Mouse (Mus musculus): ENCODE measurements around the gene Bzw2.
A peak's percentile ranks its signal among the peaks of the same experiment; 100 is the strongest.
"Not testable (repeated sequence)": the region's sequence is repeated elsewhere in the genome, so short reads cannot be mapped to it uniquely, and the experiment has no call there.

The Bzw2 gene

DNA sequence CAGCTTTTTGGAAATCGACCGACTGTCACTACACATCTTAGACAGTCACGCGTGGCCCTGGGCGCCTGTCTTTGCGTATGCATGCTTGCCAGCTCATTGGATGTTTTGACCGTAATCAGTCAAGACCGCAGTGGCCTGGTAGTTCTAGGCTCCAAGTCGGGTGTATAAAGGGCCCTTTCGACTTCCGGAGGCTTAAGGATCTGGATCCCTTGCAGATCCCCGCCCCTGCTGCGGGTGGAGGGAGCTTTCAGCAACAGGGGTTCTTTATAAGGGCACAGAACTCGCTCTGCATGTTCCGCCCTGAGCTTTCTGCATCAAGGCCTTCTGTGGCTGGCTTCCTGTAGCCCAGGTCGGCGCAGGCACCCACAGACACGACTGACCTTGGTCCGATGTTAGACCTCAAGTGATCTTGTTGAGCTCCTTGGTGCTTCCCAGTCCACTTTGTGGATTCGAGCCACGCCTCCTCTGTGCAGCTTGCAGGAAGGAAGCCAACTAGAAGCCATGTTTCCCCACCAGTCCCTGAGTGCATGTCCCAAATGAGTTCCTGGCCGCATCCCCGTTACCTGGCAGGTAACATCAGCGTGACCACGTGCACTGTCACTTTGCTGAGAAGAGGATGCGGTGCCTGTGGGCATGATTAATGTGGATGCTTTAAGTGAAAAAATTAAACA is at the start of gene Bzw2:
Gene Bzw2, minus strand, starts transcription at position 443 of the 671 bp plus-strand sequence.
- DNase-seq, result peak; percentile 77

DNA sequence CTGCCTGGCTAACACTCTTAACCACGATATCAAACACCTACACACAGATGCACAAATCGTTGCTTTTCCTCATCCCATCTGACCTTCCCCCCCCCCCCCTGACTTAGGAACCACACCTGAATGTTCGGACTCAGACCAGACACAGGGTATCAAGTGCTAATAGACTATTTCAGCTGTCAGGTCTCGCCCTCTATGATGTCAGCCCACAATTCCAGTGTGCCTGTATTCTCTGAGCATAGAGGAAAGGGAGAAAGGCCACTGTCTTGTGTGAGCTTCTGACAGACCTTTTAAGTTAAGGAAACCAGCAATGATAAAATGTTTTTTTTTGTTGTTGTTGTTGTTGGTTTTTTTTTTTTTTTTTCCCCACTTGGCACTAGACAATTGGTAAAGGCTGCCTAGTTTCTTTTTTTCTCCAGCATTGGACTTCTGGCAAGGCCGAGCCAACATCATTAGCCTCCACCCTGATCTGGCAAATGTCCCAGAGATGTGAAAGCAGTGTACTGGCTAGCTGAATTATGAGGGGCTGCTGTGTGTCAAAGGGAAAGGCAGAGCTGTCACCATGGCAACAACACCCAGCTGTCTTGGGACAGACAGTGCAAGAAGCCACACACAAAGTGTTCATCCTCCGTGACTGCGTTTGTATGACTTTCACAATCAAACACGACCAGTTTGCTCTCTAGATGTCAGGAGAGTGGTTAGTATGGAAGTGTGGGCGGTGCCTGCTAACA is 49.4 kb upstream of the Bzw2 start:
- peak; percentile 78 for DNase-seq

DNA sequence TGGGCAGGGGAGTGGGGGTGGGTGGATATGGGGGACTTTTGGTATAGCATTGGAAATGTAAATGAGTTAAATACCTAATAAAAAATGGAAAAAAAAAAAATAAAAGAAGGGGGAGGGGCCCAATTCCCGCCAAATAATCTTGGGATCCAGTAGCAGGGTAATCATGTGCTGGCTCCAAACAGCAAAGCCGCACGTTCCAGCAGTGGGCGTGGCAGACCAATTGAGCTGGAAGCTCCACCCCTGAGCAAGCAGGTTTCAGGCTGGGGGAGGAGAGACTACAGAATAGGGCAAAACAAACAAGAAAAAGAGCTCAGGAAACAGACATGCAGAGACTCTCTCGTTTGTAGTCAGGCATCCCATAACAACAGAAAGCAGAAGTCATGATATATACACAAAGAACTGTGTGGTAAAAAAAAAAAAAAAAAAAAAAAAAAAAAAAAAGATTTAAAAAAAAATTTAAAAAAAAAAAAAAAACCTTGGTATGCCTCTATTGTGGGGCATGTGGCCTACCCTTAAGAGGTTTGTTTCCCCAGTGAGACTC is 47.8 kb upstream of the Bzw2 start:
- DNase-seq, result not testable (repeated sequence)

DNA sequence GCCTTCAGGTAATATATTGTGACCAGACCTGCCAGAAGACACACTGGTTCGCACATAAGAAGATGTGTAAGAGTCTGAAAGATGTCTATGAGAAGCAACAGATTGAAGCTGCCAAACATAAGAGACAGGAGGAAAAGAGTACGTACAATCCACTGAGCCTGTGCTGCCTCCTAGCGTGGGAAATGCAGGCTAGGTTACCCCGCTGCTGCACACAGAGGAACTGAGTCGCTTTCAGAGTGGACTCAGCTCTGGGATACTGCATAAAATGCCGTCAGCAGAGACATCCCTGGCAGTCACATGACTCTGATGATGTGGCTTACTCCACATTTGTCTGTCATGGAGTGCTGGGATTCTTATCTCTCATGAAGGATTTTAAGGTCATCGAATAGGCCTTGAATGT is 37.1 kb upstream of the Bzw2 start:
- no peak for DNase-seq

DNA sequence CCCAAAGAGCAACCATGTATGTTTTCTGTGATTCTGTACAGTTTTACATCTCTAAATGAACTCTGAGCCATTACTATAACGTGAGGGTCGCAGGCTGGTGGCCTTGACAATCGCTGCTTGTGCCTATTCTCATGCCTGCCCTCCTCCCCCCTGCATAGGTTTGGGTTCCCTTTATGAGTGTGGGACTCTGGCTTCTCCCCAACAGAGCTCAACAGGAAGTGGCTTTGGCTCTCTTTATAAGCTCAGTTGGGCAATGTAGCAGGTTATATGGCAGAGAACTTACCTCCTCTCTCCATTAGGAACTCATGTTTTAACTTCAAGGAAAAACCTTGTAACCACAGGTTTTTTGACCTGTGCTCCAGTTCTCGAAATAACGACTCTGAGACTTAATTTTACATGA is 32.5 kb upstream of the Bzw2 start:
- DNase-seq, result no peak

DNA sequence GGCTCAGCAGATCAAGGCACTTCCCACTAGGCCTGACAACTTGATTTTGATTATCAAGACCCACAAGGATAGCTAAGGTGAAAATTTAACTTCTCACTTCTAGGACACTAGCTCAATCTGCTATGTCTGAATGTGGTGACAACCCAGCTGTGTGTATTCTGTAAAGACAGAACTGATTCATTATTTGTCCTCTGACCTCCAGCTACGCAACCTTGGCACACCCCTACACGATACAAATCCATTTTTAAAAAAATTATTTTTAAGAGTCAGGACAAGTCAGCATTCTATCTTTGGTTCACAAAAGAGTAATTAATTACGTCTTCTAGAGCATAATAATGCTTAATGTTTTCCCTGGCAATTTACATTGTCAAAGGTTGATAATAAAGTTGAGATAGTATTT is 31.7 kb upstream of the Bzw2 start:
- DNase-seq, result no peak

DNA sequence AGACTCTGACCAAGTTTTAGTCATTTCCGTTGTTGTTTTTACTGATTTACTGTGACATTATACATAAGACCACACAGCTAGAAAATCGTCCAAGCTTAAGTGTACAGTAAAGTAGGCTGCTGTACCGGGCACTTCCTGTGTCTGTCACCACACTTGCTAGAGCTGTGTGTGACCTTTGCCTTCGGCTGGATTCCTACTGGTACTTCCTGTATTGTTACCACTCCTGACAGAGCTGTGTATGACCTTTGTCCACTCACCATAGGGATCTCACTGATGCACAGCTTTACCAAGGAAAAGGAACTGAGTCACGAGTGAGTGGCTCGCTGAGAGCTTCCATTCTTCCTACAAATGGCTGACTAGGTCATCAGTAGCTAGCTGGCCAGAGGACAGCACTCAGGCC is 29.2 kb upstream of the Bzw2 start:
- no peak for DNase-seq

DNA sequence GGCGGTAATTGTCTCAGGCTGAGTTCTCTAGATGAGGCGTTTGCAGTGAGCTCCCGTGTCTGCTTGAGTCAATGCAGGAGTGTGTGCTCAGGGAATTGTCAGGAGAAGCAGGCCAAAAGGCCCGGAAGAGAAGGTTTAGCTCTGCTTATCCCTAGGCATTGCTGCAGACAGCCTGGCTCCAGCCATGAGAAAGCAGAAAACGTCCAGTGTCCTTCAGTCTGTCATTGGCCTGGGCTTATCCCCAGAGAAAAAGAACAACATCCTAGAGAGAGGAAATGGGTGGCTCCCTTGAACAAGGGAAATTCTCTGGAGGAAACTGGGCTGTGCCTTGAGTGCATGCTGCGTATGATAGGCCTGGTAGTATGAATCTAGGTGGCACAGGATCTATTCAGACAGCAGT is 24.7 kb upstream of the Bzw2 start:
- DNase-seq, result no peak

DNA sequence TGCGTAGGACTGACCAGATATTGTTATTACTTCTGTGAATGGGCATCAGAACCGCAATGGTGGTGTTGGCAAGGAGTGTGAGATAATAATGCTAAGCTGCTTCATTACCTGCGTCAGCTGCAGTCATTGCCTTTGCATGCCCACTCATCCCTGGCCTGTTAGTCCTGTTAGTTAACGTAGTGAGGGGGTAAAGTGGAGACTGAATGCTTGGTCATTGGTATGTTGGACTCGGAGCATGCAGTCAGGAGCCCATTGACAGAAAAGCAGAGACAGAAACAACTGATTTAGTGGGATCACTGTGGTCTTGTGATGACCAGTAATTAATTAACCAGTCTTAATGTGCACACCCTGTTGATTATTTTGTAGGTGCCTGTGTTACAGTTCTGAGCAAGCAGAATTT is 19.3 kb upstream of the Bzw2 start:
- no peak for DNase-seq

DNA sequence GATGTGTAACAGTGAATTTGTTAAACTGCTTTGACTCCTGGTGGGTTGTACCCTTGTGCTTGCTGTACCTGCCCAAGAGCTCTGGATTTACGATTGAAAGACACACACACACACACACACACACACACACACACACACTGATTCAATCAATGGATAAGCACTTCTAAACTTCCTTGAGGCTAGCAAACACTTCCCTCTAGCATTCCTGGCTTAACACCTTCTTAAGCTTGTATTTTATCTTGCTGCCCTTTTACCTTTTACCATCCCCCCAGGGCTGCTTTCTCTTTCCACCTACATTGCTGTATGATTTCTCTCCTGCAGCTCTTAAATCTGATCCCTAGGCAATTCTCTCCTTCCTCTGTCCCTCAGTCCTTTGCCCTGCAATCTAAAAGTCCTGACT is 7.4 kb upstream of the Bzw2 start:
- DNase-seq, result no peak

DNA sequence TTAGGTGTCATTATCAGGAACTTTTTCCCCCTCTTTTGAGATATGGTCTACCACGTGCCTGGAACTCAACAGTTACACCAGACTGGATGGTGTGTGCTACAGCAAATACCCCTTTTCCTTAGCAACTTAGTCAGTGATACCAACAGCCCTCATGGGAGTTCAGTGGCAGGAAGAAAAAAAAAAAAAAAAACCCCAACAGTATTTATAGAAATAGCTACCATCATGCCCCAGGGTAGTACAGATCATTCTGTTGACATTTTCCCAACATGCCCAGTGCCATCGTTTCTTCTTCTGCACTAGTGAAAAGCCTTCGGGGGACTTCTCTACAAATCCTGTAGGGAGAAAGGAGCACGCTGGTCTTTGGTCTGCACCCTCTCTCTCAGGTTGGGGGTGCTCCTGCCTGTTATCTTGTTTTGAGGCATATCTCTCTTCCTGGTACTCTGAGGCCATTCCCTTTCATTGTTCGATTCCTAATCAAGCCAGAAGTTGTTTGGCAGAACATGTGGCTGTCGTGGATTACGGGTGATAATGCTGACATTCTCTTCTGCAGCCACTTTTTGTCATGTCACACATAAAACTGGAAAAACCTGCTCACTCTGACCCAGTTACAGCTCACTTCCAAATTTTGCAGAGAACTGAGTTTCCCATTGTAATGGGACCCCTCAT is 6.4 kb upstream of the Bzw2 start:
- DNase-seq, result no peak

DNA sequence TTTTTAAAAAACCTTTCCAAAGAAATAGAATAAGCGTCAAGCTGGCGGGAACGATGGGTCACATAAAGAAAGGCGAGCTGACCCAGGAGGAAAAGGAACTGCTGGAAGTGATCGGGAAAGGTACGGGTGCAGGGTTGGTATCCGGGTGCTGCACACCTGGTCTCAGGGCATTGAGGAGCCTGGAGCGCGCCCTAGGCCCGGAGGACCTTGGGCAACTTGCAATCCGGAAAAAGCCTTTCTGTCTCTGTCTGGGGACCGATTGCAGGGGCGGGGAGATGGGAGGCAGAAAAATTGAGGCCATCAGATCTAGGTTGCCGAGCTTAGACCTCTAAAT is 609 bp downstream of the Bzw2 start:
- no peak for DNase-seq

DNA sequence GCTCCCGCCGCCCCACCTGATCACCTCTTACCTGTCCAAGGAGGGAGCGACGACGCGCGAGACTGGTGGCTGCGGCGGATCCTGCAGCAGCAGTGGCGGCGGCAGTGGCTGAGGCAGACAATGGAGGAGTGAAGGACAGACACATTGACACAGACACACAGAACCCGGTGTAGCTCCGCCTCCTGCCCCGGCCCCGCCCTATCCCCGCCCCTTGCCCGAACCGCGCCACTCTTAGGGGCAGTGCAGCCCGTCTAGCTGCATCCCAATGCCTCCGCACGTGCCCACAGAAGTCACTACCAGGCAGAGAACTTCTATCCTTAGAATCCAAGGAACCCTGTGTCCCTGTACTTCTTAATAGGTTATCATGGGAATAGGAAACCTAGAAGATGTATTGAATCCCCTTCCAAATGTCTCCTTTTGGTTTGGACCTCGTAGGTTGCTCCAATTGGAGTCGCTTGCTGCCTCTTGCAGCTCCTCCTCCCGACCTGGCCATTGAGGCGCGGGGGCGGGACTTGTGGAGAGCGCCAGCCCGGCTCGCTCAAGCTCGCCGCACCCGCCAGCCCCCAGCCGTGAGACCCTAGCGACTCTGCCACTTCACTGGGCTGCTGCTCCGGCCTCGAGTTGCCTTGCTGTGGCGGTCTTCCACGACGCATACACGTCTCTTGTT is 1.1 kb downstream of the Bzw2 start, which contains the start of gene Ankmy2:
Gene Ankmy2, plus strand, starts transcription at position 478 of the 667 bp plus-strand sequence.
- DNase-seq, result peak; percentile 98

DNA sequence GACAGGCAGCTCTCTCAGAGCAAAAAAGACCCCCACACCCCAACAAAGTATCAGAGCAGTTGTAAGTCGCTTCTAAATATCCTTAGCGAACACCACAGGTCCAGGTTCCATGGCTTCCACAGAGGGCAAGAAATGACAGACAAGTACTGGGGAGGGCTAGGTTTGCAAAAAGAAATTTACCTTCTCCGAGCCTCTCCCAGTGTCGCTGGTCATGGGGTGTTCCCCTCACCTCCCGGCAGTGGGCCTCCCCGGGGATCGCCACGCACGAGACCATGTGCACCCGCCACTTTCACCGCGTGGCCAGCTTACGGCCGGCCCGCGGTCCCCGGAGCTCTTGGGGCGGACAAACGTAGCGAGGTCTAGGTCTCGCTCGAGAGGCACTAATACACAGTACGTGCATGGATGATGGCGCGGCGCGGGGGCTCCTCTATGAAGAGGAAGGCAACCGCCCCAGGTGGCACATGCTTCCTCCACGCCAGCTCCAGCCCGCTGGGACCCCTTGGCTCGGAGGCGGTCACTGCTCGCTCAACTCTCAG is 1.7 kb downstream of the Bzw2 start:
- no peak for DNase-seq

DNA sequence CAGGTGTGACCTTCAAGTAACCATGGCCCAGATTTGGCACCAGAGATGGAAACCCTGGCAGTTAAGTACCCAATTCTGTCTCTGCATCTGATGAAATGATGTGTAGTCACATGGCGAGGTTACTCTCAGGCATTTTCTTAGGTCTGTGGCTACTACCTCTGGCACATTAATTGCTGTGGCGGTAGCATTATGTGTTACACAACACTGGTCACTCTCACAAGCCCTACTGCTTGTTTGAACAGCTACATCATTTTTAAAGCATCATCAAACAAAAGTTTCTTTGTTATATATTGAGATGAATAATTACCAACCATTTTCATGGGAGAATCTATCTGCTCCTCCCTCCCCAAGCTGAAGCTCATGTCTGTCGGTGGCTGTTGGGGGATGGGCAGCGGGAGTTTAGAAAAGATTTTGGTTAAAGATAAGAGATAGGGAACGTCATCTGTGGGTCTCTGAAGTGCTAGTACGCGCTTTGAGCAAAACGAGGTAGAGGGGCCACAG is 2.7 kb downstream of the Bzw2 start:
- DNase-seq, result peak; percentile 31

DNA sequence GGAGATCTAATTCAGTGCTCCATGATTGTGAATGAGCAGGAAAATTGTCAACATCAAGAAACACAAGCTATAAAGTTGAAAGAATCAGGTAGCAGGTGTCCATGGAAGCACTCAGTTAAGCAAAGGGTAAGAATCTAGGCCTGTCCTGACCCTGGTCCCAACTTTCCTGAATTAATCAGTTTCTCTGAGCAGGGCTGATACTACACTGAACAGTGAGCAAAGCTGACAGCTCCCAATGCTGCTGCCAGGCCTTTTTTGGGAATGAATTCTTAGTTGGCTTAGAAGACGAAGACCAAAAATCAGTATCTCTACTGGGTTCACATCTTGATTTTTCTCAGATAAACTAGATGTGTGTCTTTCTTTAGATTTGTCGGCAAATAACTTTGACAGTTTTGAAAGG is 7.1 kb downstream of the Bzw2 start:
- DNase-seq, result no peak

DNA sequence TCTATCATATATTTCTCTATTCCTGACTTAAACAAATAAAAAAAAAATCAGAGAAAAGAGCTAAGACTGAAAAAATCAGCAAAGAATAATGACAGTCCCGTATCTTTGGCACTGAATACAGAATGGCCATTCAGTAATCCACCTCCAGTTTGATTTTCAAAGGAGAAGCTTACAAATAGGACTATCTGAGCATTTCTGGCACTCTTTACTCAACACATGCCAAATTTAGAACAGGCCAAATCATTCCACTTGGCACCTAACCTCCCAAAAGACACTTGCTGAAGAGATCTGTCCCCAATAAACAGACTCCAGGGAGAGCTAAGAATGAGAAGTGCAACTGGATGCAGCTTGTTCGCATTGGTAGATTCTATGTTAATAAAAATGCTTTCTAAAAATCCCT is 7.6 kb downstream of the Bzw2 start:
- DNase-seq, result no peak

DNA sequence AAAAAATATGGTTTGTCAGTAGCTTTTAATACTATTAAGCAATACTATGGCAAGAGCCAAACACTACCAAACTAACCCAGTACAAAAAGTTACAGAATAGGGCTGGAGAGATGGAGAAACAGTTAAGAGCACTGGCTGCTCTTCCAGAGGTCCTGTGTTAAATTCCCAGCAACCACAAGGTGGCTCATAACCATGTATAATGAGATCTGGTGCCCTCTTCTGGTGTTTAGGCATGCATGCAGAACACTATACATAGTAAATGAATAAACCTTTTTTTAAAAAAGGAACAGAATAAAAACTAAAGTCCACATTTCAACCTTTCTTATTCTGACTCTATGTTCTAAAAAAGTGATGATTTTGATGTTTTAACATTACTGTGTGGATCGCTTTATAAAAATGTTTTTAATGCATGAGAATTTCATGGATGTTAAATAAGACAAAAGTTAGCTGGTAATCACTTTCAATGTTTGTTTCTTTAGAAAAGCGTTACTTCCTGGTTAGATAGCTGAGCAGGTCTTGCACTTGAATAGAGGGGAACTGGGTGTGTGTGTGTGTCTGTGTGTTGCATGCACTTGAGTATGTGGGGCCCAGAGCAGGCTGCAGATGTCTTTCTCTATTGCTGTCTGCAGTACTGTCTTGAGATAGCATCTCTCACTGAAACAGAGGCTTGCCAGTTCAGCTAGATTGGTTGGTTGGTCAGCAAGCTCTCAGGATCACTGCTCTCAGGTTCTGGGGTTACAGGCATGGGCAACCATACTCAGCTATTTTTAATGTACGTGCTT is 11.5 kb downstream of the Bzw2 start:
- no peak for DNase-seq

DNA sequence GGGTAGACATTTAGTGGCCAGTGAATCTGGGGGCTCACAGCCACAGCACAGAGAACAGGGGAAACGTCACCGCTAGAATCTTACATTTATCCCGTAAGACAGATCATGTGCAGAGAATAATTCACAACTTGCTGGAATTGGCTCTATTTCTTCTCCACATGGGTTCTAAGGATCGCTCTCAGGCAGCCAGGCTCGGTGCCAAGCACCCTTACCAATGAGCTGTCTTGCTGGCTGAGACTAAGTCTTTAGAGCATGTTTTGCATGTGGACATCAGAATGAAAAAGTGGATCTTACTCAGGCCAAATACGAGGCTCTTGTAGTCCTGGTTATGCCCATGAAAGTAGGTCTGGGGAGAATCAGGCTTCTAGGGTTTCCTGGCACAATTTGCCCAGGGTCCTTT is 17.5 kb downstream of the Bzw2 start:
- no peak for DNase-seq

DNA sequence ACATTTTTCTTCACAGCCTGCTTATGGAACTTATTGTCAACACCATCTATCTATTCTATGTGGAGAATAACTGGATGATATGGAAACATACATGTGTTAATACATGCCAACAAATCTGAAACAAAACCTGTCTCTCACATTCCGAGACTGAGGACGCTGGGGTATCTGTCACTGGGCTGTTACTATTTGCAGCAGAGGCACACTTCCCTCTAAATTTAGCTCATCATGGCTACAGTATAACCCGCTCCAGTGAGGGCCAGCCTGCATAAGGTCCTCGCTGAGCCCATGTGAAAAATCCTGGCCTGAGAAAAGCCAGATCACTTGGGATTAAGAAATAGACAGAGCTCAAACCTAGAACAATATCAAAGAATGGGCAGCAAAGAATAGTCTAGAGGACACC is 20.7 kb downstream of the Bzw2 start:
- DNase-seq, result no peak

DNA sequence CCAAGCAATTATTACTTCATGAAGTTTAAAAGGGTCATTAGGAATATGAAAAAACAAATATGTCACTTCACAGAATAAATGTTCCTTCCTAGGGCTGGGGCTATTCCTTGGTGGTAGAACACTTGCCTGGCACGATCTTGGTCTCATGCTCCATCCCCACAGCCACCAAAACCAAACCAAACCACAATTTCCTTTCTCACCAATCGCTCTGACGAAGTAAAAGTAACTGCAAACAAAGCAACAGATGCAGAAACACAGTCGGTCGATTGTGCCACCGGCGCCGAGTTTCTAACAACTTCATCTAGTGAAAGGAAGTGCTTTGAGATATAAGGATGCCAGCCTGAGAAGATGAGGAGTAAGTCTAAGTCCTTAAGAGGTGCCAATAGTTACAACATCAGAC is 21.6 kb downstream of the Bzw2 start:
- no peak for DNase-seq

DNA sequence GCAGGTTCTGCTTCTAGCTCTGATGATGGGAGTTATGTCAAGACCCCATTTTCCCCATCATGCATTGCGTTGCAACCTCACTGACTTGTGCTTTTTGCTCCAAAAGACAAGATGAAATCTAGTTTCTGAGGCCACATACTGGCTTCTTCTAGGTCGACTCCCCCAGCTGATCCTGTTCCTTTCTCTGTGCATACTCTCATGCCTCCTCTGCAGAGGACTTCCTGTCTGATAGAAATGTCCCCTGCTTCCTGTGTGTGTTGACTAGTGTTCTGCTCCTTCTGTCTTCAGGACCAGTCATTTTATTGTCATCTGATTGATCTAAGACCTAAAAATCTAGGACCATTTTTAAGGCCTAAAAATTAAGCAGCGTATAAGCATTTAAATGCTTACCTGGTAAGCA is 22.5 kb downstream of the Bzw2 start:
- no peak for DNase-seq
